Mouse (Mus musculus) C2C12 (cell line): ENCODE measurements around the gene Nol3.

ENCODE experiments used
- CEBPB ChIP-seq: IDR thresholded peaks from one replicate; pipeline ENCODE4 v1.6.1; 2011; ENCODE audit warnings: low read depth, mild to moderate bottlenecking, control low read depth, moderate library complexity
- CTCF ChIP-seq: IDR thresholded peaks from one replicate; pipeline ENCODE4 v1.5.1; 2011; ENCODE audit not compliant: control insufficient read depth, insufficient read depth, insufficient read length

DNA sequence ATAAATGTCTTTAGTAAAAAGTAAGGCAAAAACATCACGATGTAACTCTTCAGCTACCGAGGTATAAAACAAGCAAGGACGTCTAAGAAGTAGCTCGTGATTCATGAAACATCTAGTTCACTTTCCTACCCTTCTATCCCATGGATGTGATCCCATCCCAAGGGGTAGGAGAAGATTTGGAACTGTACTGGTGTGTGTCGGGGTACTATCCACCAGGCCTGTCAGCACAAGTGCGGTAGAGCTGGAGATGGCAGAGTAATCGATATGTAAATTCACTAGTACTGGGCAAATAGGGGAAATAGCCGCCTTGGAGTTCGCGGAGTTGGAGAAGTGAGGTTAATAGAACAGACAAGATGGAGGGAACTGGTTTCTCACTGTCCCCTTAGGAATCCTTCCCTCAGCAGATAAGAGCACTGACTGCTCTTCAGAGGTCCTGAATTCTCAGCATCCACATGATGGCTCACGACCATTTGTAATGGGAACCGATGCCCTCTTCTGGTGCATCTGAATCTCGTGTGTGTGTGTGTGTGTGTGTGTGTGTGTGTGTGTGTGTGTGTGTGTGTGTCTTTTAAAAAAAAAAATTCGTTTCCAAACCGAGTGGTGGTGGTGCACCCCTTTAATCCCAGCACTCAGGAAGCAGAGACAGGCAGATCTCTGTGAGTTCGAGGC is 12.6 kb upstream of the Nol3 start:
- no peak for TF ChIP-seq CTCF
- no peak for TF ChIP-seq CEBPB
